ENCODE assay signal across 8 mouse cellular contexts in genomic region chr9:106169917-106170316, GRCm38 (mm10). TPM values are rescaled to one million over a fixed set of nuclear protein-coding genes. Genes with fewer than 3 reads are reported as not detected.
DNase-seq lines count a peak whose midpoint lies in the region; ATAC-seq lines count a peak whose summit lies in the region.

No protein-coding gene starts in this region.

- no peak overlapping the region for H3K27ac ChIP-seq in heart, embryonic 13.5 days (replicated peaks)
- 0 out of 2 replicates have a peak overlapping the region, but pooled peaks have one; percentile 99 for H3K27ac ChIP-seq in hindbrain, embryonic 13.5 days
- H3K27ac ChIP-seq in midbrain, embryonic 12.5 days (replicated peaks), result no peak overlapping the region

- peak overlapping the region; percentile 82 for H3K4me2 ChIP-seq in heart, embryonic 13.5 days
- peak overlapping the region; percentile 71 for H3K4me2 ChIP-seq in hindbrain, embryonic 13.5 days
- H3K4me2 ChIP-seq in midbrain, embryonic 12.5 days (replicated peaks), result peak overlapping the region; percentile 83

- peak overlapping the region; percentile 94 for H3K9ac ChIP-seq in heart, embryonic 13.5 days
- H3K9ac ChIP-seq in hindbrain, embryonic 13.5 days, result peak overlapping the region; percentile 95; the same call in 1 of the 2 replicates
- peak overlapping the region; percentile 96; the same call in 1 of the 2 replicates for H3K9ac ChIP-seq in midbrain, embryonic 12.5 days (replicated peaks)

- ATAC-seq in heart, embryonic 13.5 days (ENCODE audit: extremely low read depth, insufficient number of reproducible peaks, low FRiP score, low TSS enrichment), result no peak
- no peak for ATAC-seq in hindbrain, embryonic 13.5 days (ENCODE audit: low FRiP score)
- ATAC-seq in midbrain, embryonic 12.5 days (ENCODE audit: low FRiP score, low read depth), result no peak
- no peak for ATAC-seq in granulocyte monocyte progenitor cell, adult 5-6 weeks (replicated peaks; ENCODE audit: poor library complexity, severe bottlenecking)

- no peaks in the 10 kb centered on the region for H3K27me3 ChIP-seq in heart, embryonic 13.5 days (replicated peaks)
- no peaks in the 10 kb centered on the region for H3K27me3 ChIP-seq in hindbrain, embryonic 13.5 days
- H3K27me3 ChIP-seq in midbrain, embryonic 12.5 days, result 0 out of 2 replicates have a peak, but pooled peaks cover 3% of the 10 kb centered on the region

- no peaks in the 10 kb centered on the region for H3K36me3 ChIP-seq in heart, embryonic 13.5 days
- no peaks in the 10 kb centered on the region for H3K36me3 ChIP-seq in hindbrain, embryonic 13.5 days
- no peaks in the 10 kb centered on the region; the same call in 1 of the 2 replicates for H3K36me3 ChIP-seq in midbrain, embryonic 12.5 days

- DNase-seq in heart, adult 8-10 months (ENCODE audit: low spot score), result no peak
- peak; percentile 58 for DNase-seq in brain, adult 2 months (ENCODE audit: low read depth, low spot score)
- no peak for DNase-seq in left cerebral cortex, postnatal 36 days (ENCODE audit: low spot score in 2 of 2)
- no peak for DNase-seq in urinary bladder, postnatal 10 days (ENCODE audit: low spot score)

- WGBS in heart, embryonic 13.5 days, result 25% methylated on average over 6 of the region's 6 CpGs
- 44% methylated on average over 6 of the region's 6 CpGs for WGBS in hindbrain, embryonic 13.5 days
- whole genome bisulfite sequencing in midbrain, embryonic 12.5 days, result 38% methylated on average over 6 of the region's 6 CpGs

- H3K4me3 ChIP-seq in heart, embryonic 13.5 days, result peak overlapping the region; percentile 74; the same call in 1 of the 2 replicates
- peak overlapping the region; percentile 93 for H3K4me3 ChIP-seq in hindbrain, embryonic 13.5 days
- H3K4me3 ChIP-seq in midbrain, embryonic 12.5 days, result peak overlapping the region; percentile 93; the same call in 1 of the 2 replicates

- intact Hi-C loops in left cerebral cortex, postnatal 36 days (cut with DNase I), result loop anchor here (5.0 kb wide), 1 partner anchor 42 kb away; no protein-coding TSS in a partner anchor

- H3K4me1 ChIP-seq in heart, embryonic 13.5 days, result peaks cover 31% of the 10 kb centered on the region
- H3K4me1 ChIP-seq in hindbrain, embryonic 13.5 days (replicated peaks), result peaks cover 36% of the 10 kb centered on the region
- H3K4me1 ChIP-seq in midbrain, embryonic 12.5 days, result peaks cover 28% of the 10 kb centered on the region

- H3K9me3 ChIP-seq in heart, embryonic 13.5 days, result no peaks in the 10 kb centered on the region
- no peaks in the 10 kb centered on the region for H3K9me3 ChIP-seq in hindbrain, embryonic 13.5 days
- H3K9me3 ChIP-seq in midbrain, embryonic 12.5 days, result no peaks in the 10 kb centered on the region

RNA-seq across cellular contexts. Expression of gene Wdr82, which starts 0.8 kb away (rescaled TPM):
- 16.0 and 18.1 TPM in 2 replicates for polyA plus RNA-seq in heart, embryonic 13.5 days (2015; fragmentation: Nextera tagmentation; extraction: Ambion mirVana)
- 10 to 100 TPM; 29.6 to 38.5 (median 34.0) TPM for total RNA-seq in heart, adult 8-10 months (2022)
- polyA plus RNA-seq in hindbrain, embryonic 13.5 days (2015; fragmentation: Nextera tagmentation; extraction: Ambion mirVana), result 32.6 and 33.7 TPM in 2 replicates
- 35.6 and 36.3 TPM in 2 replicates for polyA plus RNA-seq in midbrain, embryonic 12.5 days (2016; fragmentation: Nextera tagmentation; extraction: Ambion mirVana)
- 59.4 and 68.2 TPM in 2 replicates for total RNA-seq in granulocyte monocyte progenitor cell, adult 5-6 weeks (2014; fragmentation: Nextera tagmentation)
- 68.6 and 86.0 TPM in 2 replicates for total RNA-seq in granulocyte monocyte progenitor cell, adult 5-6 weeks (2017)
- total RNA-seq in left cerebral cortex, postnatal 36 days (2021), result 100 to 1,000 TPM; 127 to 132 TPM

RNA-seq across cellular contexts. Expression of gene Glyctk, which starts 12.0 kb away (rescaled TPM):
- polyA plus RNA-seq in heart, embryonic 13.5 days (2015; fragmentation: Nextera tagmentation; extraction: Ambion mirVana), result 1.5 and 1.6 TPM in 2 replicates
- total RNA-seq in heart, adult 8-10 months (2022), result 1 to 10 TPM; 1.5 to 2.6 (median 1.9) TPM
- polyA plus RNA-seq in hindbrain, embryonic 13.5 days (2015; fragmentation: Nextera tagmentation; extraction: Ambion mirVana), result 5.4 and 5.7 TPM in 2 replicates
- 10.8 and 11.0 TPM in 2 replicates for polyA plus RNA-seq in midbrain, embryonic 12.5 days (2016; fragmentation: Nextera tagmentation; extraction: Ambion mirVana)
- 0.26 TPM in 1 of 2 replicates, not detected in the other for total RNA-seq in granulocyte monocyte progenitor cell, adult 5-6 weeks (2014; fragmentation: Nextera tagmentation)
- 0.56 and 2.6 TPM in 2 replicates for total RNA-seq in granulocyte monocyte progenitor cell, adult 5-6 weeks (2017)
- 1 to 10 TPM; 5.9 to 7.4 TPM for total RNA-seq in left cerebral cortex, postnatal 36 days (2021)

RNA-seq across cellular contexts. Expression of gene Ppm1m, which starts 29.6 kb away (rescaled TPM):
- polyA plus RNA-seq in heart, embryonic 13.5 days (2015; fragmentation: Nextera tagmentation; extraction: Ambion mirVana), result 26.7 and 29.0 TPM in 2 replicates
- 10 to 100 TPM in 3 of 4 experiments, 1 to 10 TPM in 1; 9.4 to 12.8 (median 12.3) TPM for total RNA-seq in heart, adult 8-10 months (2022)
- polyA plus RNA-seq in hindbrain, embryonic 13.5 days (2015; fragmentation: Nextera tagmentation; extraction: Ambion mirVana), result 16.6 and 19.0 TPM in 2 replicates
- 31.9 and 39.1 TPM in 2 replicates for polyA plus RNA-seq in midbrain, embryonic 12.5 days (2016; fragmentation: Nextera tagmentation; extraction: Ambion mirVana)
- total RNA-seq in granulocyte monocyte progenitor cell, adult 5-6 weeks (2014; fragmentation: Nextera tagmentation), result 34.1 and 42.6 TPM in 2 replicates
- 12.5 and 23.4 TPM in 2 replicates for total RNA-seq in granulocyte monocyte progenitor cell, adult 5-6 weeks (2017)
- 10 to 100 TPM; 23.0 to 25.8 TPM for total RNA-seq in left cerebral cortex, postnatal 36 days (2021)

RNA-seq across cellular contexts. Expression of gene Twf2, which starts 33.0 kb away (rescaled TPM):
- polyA plus RNA-seq in heart, embryonic 13.5 days (2015; fragmentation: Nextera tagmentation; extraction: Ambion mirVana), result 43.3 and 46.9 TPM in 2 replicates
- 100 to 1,000 TPM; 188 to 245 (median 236) TPM for total RNA-seq in heart, adult 8-10 months (2022)
- 53.5 and 53.9 TPM in 2 replicates for polyA plus RNA-seq in hindbrain, embryonic 13.5 days (2015; fragmentation: Nextera tagmentation; extraction: Ambion mirVana)
- 53.1 and 58.0 TPM in 2 replicates for polyA plus RNA-seq in midbrain, embryonic 12.5 days (2016; fragmentation: Nextera tagmentation; extraction: Ambion mirVana)
- total RNA-seq in granulocyte monocyte progenitor cell, adult 5-6 weeks (2014; fragmentation: Nextera tagmentation), result 79.7 and 84.8 TPM in 2 replicates
- 81.4 and 87.5 TPM in 2 replicates for total RNA-seq in granulocyte monocyte progenitor cell, adult 5-6 weeks (2017)
- total RNA-seq in left cerebral cortex, postnatal 36 days (2021), result 10 to 100 TPM; 60.6 to 63.0 TPM

RNA-seq across cellular contexts. Expression of gene Tlr9, which starts 52.5 kb away (rescaled TPM):
- not detected in 2 replicates for polyA plus RNA-seq in heart, embryonic 13.5 days (2015; fragmentation: Nextera tagmentation; extraction: Ambion mirVana)
- under 1 TPM; 0.33 to 0.57 (median 0.42) TPM for total RNA-seq in heart, adult 8-10 months (2022)
- 0.04 and 0.05 TPM in 2 replicates for polyA plus RNA-seq in hindbrain, embryonic 13.5 days (2015; fragmentation: Nextera tagmentation; extraction: Ambion mirVana)
- polyA plus RNA-seq in midbrain, embryonic 12.5 days (2016; fragmentation: Nextera tagmentation; extraction: Ambion mirVana), result not detected in 2 replicates
- 1.7 and 2.3 TPM in 2 replicates for total RNA-seq in granulocyte monocyte progenitor cell, adult 5-6 weeks (2014; fragmentation: Nextera tagmentation)
- 0.30 and 0.46 TPM in 2 replicates for total RNA-seq in granulocyte monocyte progenitor cell, adult 5-6 weeks (2017)
- 1 to 10 TPM in 1 of 2 experiments, under 1 TPM in 1; 0.89 to 1.3 TPM for total RNA-seq in left cerebral cortex, postnatal 36 days (2021)
